Mouse (Mus musculus): Measurements from ENCODE around the gene Rflna. TPM values are rescaled to one million over a fixed set of nuclear protein-coding genes. Genes with fewer than 3 reads are reported as not detected.

Gene Rflna
- polyA plus RNA-seq, 1 experiment, result 1.2 TPM

- no peak for DNase-seq (ENCODE audit: low read depth, low spot score)
- 76% methylated on average over 5 of the region's 5 CpGs for WGBS
These were observed 42.2 kb downstream of the Rflna start for GRCm38 (mm10) chr5:125045202-125045601.

DNA sequence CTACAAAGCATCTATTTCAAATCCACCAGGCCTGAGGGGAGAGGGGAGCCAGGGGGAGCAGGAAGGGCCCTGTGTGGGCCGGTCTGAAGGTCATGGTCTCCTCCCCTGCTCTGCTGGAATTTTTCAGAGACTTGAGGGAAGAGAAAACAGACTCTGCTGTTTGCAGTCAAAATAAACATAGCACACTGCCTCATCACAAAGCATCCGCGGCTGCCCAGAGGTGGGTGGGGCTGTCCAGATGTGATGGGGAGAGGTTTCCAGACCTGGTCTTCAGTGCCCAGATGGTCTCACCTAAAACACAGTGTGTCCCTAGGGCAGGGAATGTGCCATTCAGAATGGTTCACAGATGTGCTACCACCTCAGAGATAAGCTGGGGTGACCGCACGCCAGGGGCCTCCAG is 43.4 kb downstream of the Rflna start:
- 64% methylated on average over 5 of the region's 5 CpGs for WGBS
- DNase-seq (ENCODE audit: low read depth, low spot score), result no peak

DNA sequence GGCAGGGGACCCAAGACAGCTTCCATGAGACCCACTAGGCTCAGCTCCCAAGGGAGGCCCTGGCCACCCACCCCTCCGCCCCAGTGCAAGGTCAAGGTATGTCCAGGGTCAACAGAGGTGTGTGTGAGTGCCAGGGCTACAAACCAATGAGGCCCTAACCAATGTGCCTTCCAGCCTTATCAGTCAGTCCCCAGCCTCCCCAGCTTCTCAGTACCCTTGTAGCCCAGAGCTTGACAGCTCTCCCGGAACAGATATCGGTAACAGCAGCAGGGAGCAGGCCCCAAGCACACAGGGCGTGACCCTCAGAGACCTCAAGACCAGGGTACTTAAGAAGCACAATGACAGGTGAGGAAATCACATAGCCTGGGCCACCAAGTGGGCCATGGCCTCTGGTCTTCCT is 46.5 kb downstream of the Rflna start:
- 95% methylated on average over 4 of the region's 4 CpGs for WGBS
- DNase-seq (ENCODE audit: low read depth, low spot score), result no peak

- 72% methylated on average over 10 of the region's 10 CpGs for WGBS
These were observed 49.2 kb downstream of the Rflna start for GRCm38 (mm10) chr5:125052237-125052602.

GRCm38 (mm10) chr5:125052603-125053488 is 49.8 kb downstream of the Rflna start:
- WGBS, result 62% methylated on average over 23 of the region's 23 CpGs
- DNase-seq (ENCODE audit: low read depth, low spot score), result no peak

More at GRCm38 (mm10) chr5:125052237-125052602, 49.2 kb downstream of the Rflna start:
- DNase-seq (ENCODE audit: low read depth, low spot score), result no peak

DNA sequence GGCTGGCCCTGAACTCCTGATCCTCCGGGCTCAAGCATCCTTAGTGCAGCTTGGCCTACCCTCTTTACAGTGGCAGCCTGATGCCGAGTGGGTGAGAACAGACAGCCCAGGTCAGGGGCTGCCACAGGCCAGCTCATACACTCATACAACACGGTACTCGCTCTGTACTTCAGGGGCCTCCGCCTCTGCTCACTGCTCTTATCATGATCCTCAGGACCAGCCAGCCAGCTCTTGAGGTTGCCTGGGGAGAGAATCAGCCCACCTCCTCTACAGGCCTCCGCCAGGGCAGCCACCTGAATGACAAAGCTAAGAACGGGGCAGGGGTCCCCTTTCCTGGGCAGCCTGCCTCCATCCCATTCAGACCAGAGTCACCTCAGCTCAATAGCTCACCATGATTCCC is 50.6 kb downstream of the Rflna start:
- DNase-seq (ENCODE audit: low read depth, low spot score), result no peak
- WGBS, result 88% methylated on average over 7 of the region's 7 CpGs

DNA sequence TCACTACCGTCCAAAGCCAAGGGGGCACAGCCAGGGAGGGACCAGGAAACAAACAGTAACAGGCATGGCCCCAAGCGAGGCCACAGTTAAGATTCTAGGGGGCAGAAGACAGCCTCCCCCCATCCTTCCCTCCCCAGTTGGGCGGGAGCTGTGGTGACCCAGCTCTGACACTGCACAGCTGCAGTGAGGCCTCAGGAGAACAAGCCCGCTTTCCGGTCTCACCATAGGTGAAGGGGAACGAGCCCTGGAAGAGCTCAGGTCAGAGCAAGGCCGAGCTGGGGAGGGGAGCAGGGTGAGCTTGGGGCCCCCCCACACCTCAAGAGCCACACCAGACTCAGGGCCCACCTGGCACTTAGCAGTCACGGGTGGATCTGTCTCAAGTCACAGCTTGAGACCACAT is 52.9 kb downstream of the Rflna start:
- 79% methylated on average over 8 of the region's 8 CpGs for WGBS
- DNase-seq (ENCODE audit: low read depth, low spot score), result no peak

- no peak for DNase-seq (ENCODE audit: low read depth, low spot score)
- WGBS, result 74% methylated on average over 6 of the region's 6 CpGs
These were observed 53.3 kb downstream of the Rflna start for GRCm38 (mm10) chr5:125056331-125056695.

GRCm38 (mm10) chr5:125056696-125057554 is 53.9 kb downstream of the Rflna start:
- WGBS, result 52% methylated on average over 19 of the region's 19 CpGs
- no peak for DNase-seq (ENCODE audit: low read depth, low spot score)

- 54% methylated on average over 29 of the region's 29 CpGs for WGBS
- DNase-seq (ENCODE audit: low read depth, low spot score), result no peak
These were observed 54.7 kb downstream of the Rflna start for GRCm38 (mm10) chr5:125057555-125058266.

- no peak for DNase-seq (ENCODE audit: low read depth, low spot score)
- WGBS, result 31% methylated on average over 24 of the region's 29 CpGs
These were observed 55.2 kb downstream of the Rflna start for GRCm38 (mm10) chr5:125058267-125058668.

Other genes with a start within 250 kb of the Rflna start
- 2.8 and 3.6 TPM in 2 replicates for gene Ccdc92, start 140.8 kb upstream of the Rflna start, polyA plus RNA-seq (2012; rRNA removed)
- 12.2 and 12.5 TPM in 2 replicates for gene Zfp664, start 140.5 kb upstream of the Rflna start, polyA plus RNA-seq (2012; rRNA removed)
- gene Ncor2, start 176.0 kb downstream of the Rflna start, polyA plus RNA-seq (2012; rRNA removed), result 20.9 and 22.8 TPM in 2 replicates

All from large intestine, adult 2 months (tissue).